ENCODE assay signal across 28 mouse cellular contexts in the genomic region with DNA sequence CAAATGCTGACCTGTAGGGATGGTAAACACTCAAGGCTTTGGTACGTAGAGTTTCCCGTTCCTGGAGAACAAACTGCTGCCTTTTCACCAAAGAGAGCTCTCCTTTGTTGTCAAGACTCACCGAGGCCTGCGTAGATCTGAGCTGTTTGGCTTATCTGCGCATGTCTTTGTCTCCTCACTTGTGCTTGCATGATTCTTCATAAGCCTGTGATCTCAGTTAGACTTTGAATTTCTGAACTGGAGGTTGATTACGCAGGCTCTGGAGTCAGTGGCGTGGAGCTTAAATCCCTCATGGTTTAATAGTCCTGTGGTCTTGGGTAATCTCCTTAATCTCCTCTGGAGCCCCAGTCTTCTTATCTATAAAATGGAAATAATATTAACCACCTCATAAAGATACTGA. TPM values are rescaled to one million over a fixed set of nuclear protein-coding genes. Genes with fewer than 3 reads are reported as not detected.
DNase-seq lines count a peak whose midpoint lies in the region; ATAC-seq and TF ChIP-seq lines count a peak whose summit lies in the region.
"Had no signal": no experiment of that assay in that cellular context is flagged by ENCODE, and none has a peak within 500 bp of the region (broad histone marks: within the 10 kb centered on the region; RNA-seq: fewer than 3 reads in every experiment).

No protein-coding gene starts in this region.

- H3K9me3 ChIP-seq in hindbrain, embryonic 12.5 days (replicated peaks): no peaks in the 10 kb centered on the region
- no peaks in the 10 kb centered on the region for H3K9me3 ChIP-seq in hindbrain, embryonic 16.5 days (ENCODE audit: control insufficient read depth, low read length)
- no peaks in the 10 kb centered on the region for H3K9me3 ChIP-seq in embryonic facial prominence, embryonic 10.5 days
- H3K9me3 ChIP-seq in intestine, postnatal 0 days (ENCODE audit: control insufficient read depth): no peaks in the 10 kb centered on the region
- no peaks in the 10 kb centered on the region for H3K9me3 ChIP-seq in forebrain, embryonic 13.5 days (replicated peaks)
- H3K9me3 ChIP-seq: forebrain, embryonic 10.5 days; G1E; heart, embryonic 13.5 days; limb, embryonic 12.5 days; liver, embryonic 12.5 days; midbrain, embryonic 12.5 days; neural tube, embryonic 13.5 days had no signal

- H3K36me3 ChIP-seq in hindbrain, embryonic 12.5 days: no peaks in the 10 kb centered on the region
- no peaks in the 10 kb centered on the region for H3K36me3 ChIP-seq in hindbrain, embryonic 16.5 days (ENCODE audit: control insufficient read depth, insufficient read depth, low read length)
- H3K36me3 ChIP-seq in embryonic facial prominence, embryonic 10.5 days (replicated peaks): no peaks in the 10 kb centered on the region
- no peaks in the 10 kb centered on the region for H3K36me3 ChIP-seq in intestine, postnatal 0 days (ENCODE audit: control insufficient read depth, insufficient read depth)
- H3K36me3 ChIP-seq in forebrain, embryonic 13.5 days (ENCODE audit: poor library complexity, severe bottlenecking): no peaks in the 10 kb centered on the region
- H3K36me3 ChIP-seq: limb, embryonic 12.5 days; liver, embryonic 12.5 days; midbrain, embryonic 12.5 days; neural tube, embryonic 13.5 days had no signal

- TF ChIP-seq CTCF in intestine, postnatal 0 days (IDR thresholded peaks at IDR 0.05; ENCODE audit: low read depth): no peak

- no peak overlapping the region for H3K4me3 ChIP-seq in hindbrain, embryonic 12.5 days
- no peak overlapping the region for H3K4me3 ChIP-seq in hindbrain, embryonic 16.5 days (ENCODE audit: low read length)
- no peak overlapping the region for H3K4me3 ChIP-seq in embryonic facial prominence, embryonic 10.5 days
- H3K4me3 ChIP-seq in intestine, postnatal 0 days (ENCODE audit: low read depth, low read length): no peak overlapping the region
- H3K4me3 ChIP-seq in forebrain, embryonic 13.5 days: no peak overlapping the region
- H3K4me3 ChIP-seq: forebrain, embryonic 10.5 days; heart, embryonic 13.5 days; limb, embryonic 12.5 days; liver, embryonic 12.5 days; midbrain, embryonic 12.5 days; neural tube, embryonic 13.5 days had no signal

- DNase-seq in embryonic facial prominence, embryonic 10.5 days (ENCODE audit: low spot score): no peak
- peak; percentile 45 for DNase-seq in thymus, postnatal 25 days
- no peak for DNase-seq in spleen, postnatal 10 days (ENCODE audit: low spot score in 2 of 2)
- no peak for DNase-seq in embryo, embryonic 11 days
- DNase-seq: adrenal gland, adult 8-10 months; cerebellum, adult 2 months; cerebellum, postnatal 25 days; forebrain, postnatal 0 days; gastrocnemius, postnatal 14 days; heart, adult 18-20 months; heart, postnatal 14 days; lung, adult 2 months; lung, postnatal 14 days; retina, postnatal 1 day; right cerebral cortex, postnatal 25 days had no signal

- 90% methylated on average over 7 of the region's 7 CpGs for WGBS in hindbrain, embryonic 12.5 days
- WGBS in hindbrain, embryonic 16.5 days: 91% methylated on average over 7 of the region's 7 CpGs
- 86% methylated on average over 7 of the region's 7 CpGs for WGBS in embryonic facial prominence, embryonic 10.5 days
- WGBS in intestine, postnatal 0 days: 47% methylated on average over 7 of the region's 7 CpGs
- 75% methylated on average over 7 of the region's 7 CpGs for WGBS in forebrain, embryonic 13.5 days

- ATAC-seq in hindbrain, embryonic 12.5 days (ENCODE audit: low FRiP score): no peak
- no peak for ATAC-seq in hindbrain, embryonic 16.5 days
- peak; percentile 36; the same call in 1 of the 2 replicates for ATAC-seq in intestine, postnatal 0 days
- ATAC-seq in forebrain, embryonic 13.5 days: no peak
- ATAC-seq: forebrain, postnatal 0 days; liver, embryonic 12.5 days; Patski had no signal

- no peak overlapping the region for H3K9ac ChIP-seq in hindbrain, embryonic 12.5 days
- no peak overlapping the region for H3K9ac ChIP-seq in hindbrain, embryonic 16.5 days (ENCODE audit: low read depth, low read length)
- no peak overlapping the region for H3K9ac ChIP-seq in intestine, postnatal 0 days (ENCODE audit: low read depth, low read length)
- H3K9ac ChIP-seq in forebrain, embryonic 13.5 days: no peak overlapping the region
- H3K9ac ChIP-seq: forebrain, postnatal 0 days; heart, embryonic 13.5 days; limb, embryonic 12.5 days; liver, embryonic 12.5 days; midbrain, embryonic 12.5 days; neural tube, embryonic 13.5 days had no signal

- H3K27me3 ChIP-seq in hindbrain, embryonic 12.5 days: no peaks in the 10 kb centered on the region; the same call in 1 of the 2 replicates
- H3K27me3 ChIP-seq in hindbrain, embryonic 16.5 days (replicated peaks; ENCODE audit: control insufficient read depth, insufficient read depth, low read length): no peaks in the 10 kb centered on the region
- no peaks in the 10 kb centered on the region for H3K27me3 ChIP-seq in embryonic facial prominence, embryonic 10.5 days (replicated peaks; ENCODE audit: low read depth, poor library complexity, severe bottlenecking)
- H3K27me3 ChIP-seq in intestine, postnatal 0 days (replicated peaks; ENCODE audit: control insufficient read depth, insufficient read depth, low read length): no peaks in the 10 kb centered on the region
- H3K27me3 ChIP-seq in forebrain, embryonic 13.5 days: no peaks in the 10 kb centered on the region
- H3K27me3 ChIP-seq: CH12.LX; heart, embryonic 13.5 days; limb, embryonic 12.5 days; liver, embryonic 12.5 days; neural tube, embryonic 13.5 days; Patski had no signal

- peak overlapping the region; percentile 48; the same call in 1 of the 2 replicates for H3K27ac ChIP-seq in hindbrain, embryonic 12.5 days
- no peak overlapping the region for H3K27ac ChIP-seq in hindbrain, embryonic 16.5 days (ENCODE audit: low read depth, low read length)
- 0 out of 2 replicates have a peak overlapping the region, but pooled peaks have one; percentile 4 for H3K27ac ChIP-seq in embryonic facial prominence, embryonic 10.5 days (replicated peaks)
- H3K27ac ChIP-seq in intestine, postnatal 0 days (ENCODE audit: low read depth, low read length): no peak overlapping the region
- H3K27ac ChIP-seq in forebrain, embryonic 13.5 days: no peak overlapping the region
- H3K27ac ChIP-seq: liver, embryonic 12.5 days had no signal

- peaks cover 23% of the 10 kb centered on the region for H3K4me1 ChIP-seq in hindbrain, embryonic 12.5 days
- H3K4me1 ChIP-seq in hindbrain, embryonic 16.5 days (ENCODE audit: control insufficient read depth, insufficient read depth, low read depth, low read length): peaks cover 3% of the 10 kb centered on the region
- peaks cover 53% of the 10 kb centered on the region for H3K4me1 ChIP-seq in embryonic facial prominence, embryonic 10.5 days
- peaks cover 13% of the 10 kb centered on the region; the same call in 1 of the 2 replicates for H3K4me1 ChIP-seq in intestine, postnatal 0 days (replicated peaks; ENCODE audit: control insufficient read depth, insufficient read depth, low read length)
- peaks cover 32% of the 10 kb centered on the region for H3K4me1 ChIP-seq in forebrain, embryonic 13.5 days

- H3K4me2 ChIP-seq in hindbrain, embryonic 12.5 days (replicated peaks): no peak overlapping the region
- no peak overlapping the region for H3K4me2 ChIP-seq in hindbrain, embryonic 16.5 days (ENCODE audit: low read length)
- no peak overlapping the region; the same call in 1 of the 2 replicates for H3K4me2 ChIP-seq in intestine, postnatal 0 days (replicated peaks; ENCODE audit: low read depth)
- no peak overlapping the region for H3K4me2 ChIP-seq in forebrain, embryonic 13.5 days
- H3K4me2 ChIP-seq: heart, embryonic 13.5 days; limb, embryonic 12.5 days; liver, embryonic 12.5 days; neural tube, embryonic 13.5 days had no signal

RNA-seq across cellular contexts. Expression of gene Alg14, which starts 51.7 kb away (rescaled TPM):
- 28.7 and 38.5 TPM in 2 replicates for polyA plus RNA-seq in hindbrain, embryonic 12.5 days (2016; fragmentation: Nextera tagmentation; extraction: Ambion mirVana)
- polyA plus RNA-seq in hindbrain, embryonic 16.5 days (2015; fragmentation: Nextera tagmentation; extraction: Ambion mirVana): 41.3 and 44.8 TPM in 2 replicates
- 30.7 and 34.3 TPM in 2 replicates for polyA plus RNA-seq in embryonic facial prominence, embryonic 10.5 days (2016; fragmentation: Nextera tagmentation; extraction: Ambion mirVana)
- polyA plus RNA-seq in intestine, postnatal 0 days (2015; fragmentation: Nextera tagmentation; extraction: Ambion mirVana): 25.6 and 26.1 TPM in 2 replicates
- polyA plus RNA-seq in forebrain, embryonic 13.5 days (2015; fragmentation: Nextera tagmentation; extraction: Ambion mirVana): 33.1 and 34.8 TPM in 2 replicates

Comparison
In these comparisons a context has a peak if more than half of its experiments do, and no peak if none do; other contexts are left out.
1. H3K27ac ChIP-seq: peak in hindbrain, embryonic 12.5 days (single experiment) and embryonic facial prominence, embryonic 10.5 days (single experiment); none in hindbrain, embryonic 16.5 days (single experiment), intestine, postnatal 0 days (single experiment) and forebrain, embryonic 13.5 days (single experiment).